22 mouse cellular contexts compared by ENCODE assay signal in the genomic region with DNA sequence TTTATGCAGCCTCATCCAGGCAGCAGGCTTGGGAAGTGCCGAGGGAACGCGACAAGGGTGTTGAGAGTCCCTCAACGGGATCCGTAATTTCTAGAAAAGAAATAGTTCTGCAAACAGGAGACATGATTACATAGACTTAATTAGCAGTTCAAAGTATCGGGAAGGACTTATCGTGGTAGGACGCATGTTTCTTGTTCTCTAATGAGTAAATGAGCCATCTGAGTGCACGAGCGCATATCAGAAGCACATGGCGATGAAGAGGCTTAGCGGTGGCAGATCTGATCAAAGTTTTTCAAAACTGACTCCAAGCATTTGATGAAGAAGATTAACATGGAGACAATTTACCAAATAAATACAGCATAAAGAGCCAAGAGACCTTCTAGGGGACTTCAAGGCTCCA.
DNase-seq lines count a peak whose midpoint lies in the region; ATAC-seq and TF ChIP-seq lines count a peak whose summit lies in the region.
"Had no signal": no experiment of that assay in that cellular context is flagged by ENCODE, and none has a peak within 500 bp of the region (broad histone marks: within the 10 kb centered on the region; RNA-seq: fewer than 3 reads in every experiment).

No protein-coding gene starts in this region.

- H3K9ac ChIP-seq in forebrain, embryonic 11.5 days (ENCODE audit: low read length), result no peak overlapping the region
- H3K9ac ChIP-seq in embryonic facial prominence, embryonic 14.5 days (ENCODE audit: low read depth, low read length), result no peak overlapping the region
- H3K9ac ChIP-seq in forebrain, embryonic 14.5 days (ENCODE audit: low read length), result no peak overlapping the region
- H3K9ac ChIP-seq: heart, embryonic 12.5 days; hindbrain, embryonic 14.5 days; intestine, embryonic 15.5 days had no signal

- ATAC-seq in forebrain, embryonic 11.5 days (replicated peaks; ENCODE audit: low FRiP score), result peak; percentile 32; the same call in 1 of the 2 replicates
- no peak for ATAC-seq in embryonic facial prominence, embryonic 14.5 days (ENCODE audit: low read depth)
- ATAC-seq in forebrain, embryonic 14.5 days, result peak; percentile 38; the same call in 1 of the 2 replicates
- no peak for ATAC-seq in frontal cortex, adult (ENCODE audit: low TSS enrichment)
- ATAC-seq: activated CD4-positive, CD25-positive, alpha-beta regulatory T cell, adult 4 months; intestine, embryonic 15.5 days; Patski had no signal

- H3K4me2 ChIP-seq in forebrain, embryonic 11.5 days (ENCODE audit: low read depth, low read length, severe bottlenecking), result no peak overlapping the region
- peak overlapping the region; percentile 27 for H3K4me2 ChIP-seq in embryonic facial prominence, embryonic 14.5 days (ENCODE audit: low read depth, low read length)
- peak overlapping the region; percentile 16; the same call in 1 of the 2 replicates for H3K4me2 ChIP-seq in forebrain, embryonic 14.5 days (ENCODE audit: low read length)
- H3K4me2 ChIP-seq: heart, embryonic 12.5 days; hindbrain, embryonic 14.5 days; intestine, embryonic 15.5 days had no signal

- no peak overlapping the region for H3K4me3 ChIP-seq in forebrain, embryonic 11.5 days (ENCODE audit: low read depth, low read length)
- no peak overlapping the region for H3K4me3 ChIP-seq in forebrain, embryonic 10.5 days
- no peak overlapping the region for H3K4me3 ChIP-seq in embryonic facial prominence, embryonic 14.5 days (ENCODE audit: low read depth, low read length)
- H3K4me3 ChIP-seq in forebrain, embryonic 14.5 days (ENCODE audit: low read depth, low read length), result no peak overlapping the region
- H3K4me3 ChIP-seq: gastrocnemius, adult 2 months; heart, embryonic 12.5 days; hindbrain, embryonic 10.5 days; intestine, embryonic 15.5 days had no signal

- H3K9me3 ChIP-seq in forebrain, embryonic 11.5 days (ENCODE audit: control insufficient read depth, low read length), result no peaks in the 10 kb centered on the region
- H3K9me3 ChIP-seq in forebrain, embryonic 10.5 days, result no peaks in the 10 kb centered on the region
- H3K9me3 ChIP-seq in embryonic facial prominence, embryonic 14.5 days (ENCODE audit: control insufficient read depth, low read length), result no peaks in the 10 kb centered on the region
- H3K9me3 ChIP-seq in forebrain, embryonic 14.5 days (replicated peaks; ENCODE audit: control insufficient read depth, low read length), result no peaks in the 10 kb centered on the region
- H3K9me3 ChIP-seq: heart, embryonic 12.5 days; hindbrain, embryonic 10.5 days; intestine, embryonic 15.5 days had no signal

- no peaks in the 10 kb centered on the region for H3K27me3 ChIP-seq in forebrain, embryonic 11.5 days (ENCODE audit: control insufficient read depth, insufficient read depth, low read length)
- H3K27me3 ChIP-seq in forebrain, embryonic 10.5 days (ENCODE audit: poor library complexity, severe bottlenecking), result no peaks in the 10 kb centered on the region
- no peaks in the 10 kb centered on the region for H3K27me3 ChIP-seq in embryonic facial prominence, embryonic 14.5 days (replicated peaks; ENCODE audit: control insufficient read depth, insufficient read depth, low read length)
- no peaks in the 10 kb centered on the region for H3K27me3 ChIP-seq in forebrain, embryonic 14.5 days (replicated peaks; ENCODE audit: control insufficient read depth, insufficient read depth, low read length)
- H3K27me3 ChIP-seq: heart, embryonic 12.5 days; intestine, embryonic 15.5 days; Patski had no signal

- H3K4me1 ChIP-seq in forebrain, embryonic 11.5 days (replicated peaks; ENCODE audit: control insufficient read depth, insufficient read depth, low read length), result peaks cover 2% of the 10 kb centered on the region; the same call in 1 of the 2 replicates
- H3K4me1 ChIP-seq in forebrain, embryonic 10.5 days, result peaks cover 19% of the 10 kb centered on the region
- H3K4me1 ChIP-seq in embryonic facial prominence, embryonic 14.5 days (ENCODE audit: control insufficient read depth, insufficient read depth, low read length), result no peaks in the 10 kb centered on the region
- peaks cover 12% of the 10 kb centered on the region; the same call in 1 of the 2 replicates for H3K4me1 ChIP-seq in forebrain, embryonic 14.5 days (ENCODE audit: control insufficient read depth, insufficient read depth, low read length)
- H3K4me1 ChIP-seq: heart, embryonic 12.5 days; hindbrain, embryonic 10.5 days; intestine, embryonic 15.5 days had no signal

- 0 out of 2 replicates have a peak overlapping the region, but pooled peaks have one; percentile 37 for H3K27ac ChIP-seq in forebrain, embryonic 11.5 days (ENCODE audit: low read depth, low read length)
- no peak overlapping the region for H3K27ac ChIP-seq in forebrain, embryonic 10.5 days
- H3K27ac ChIP-seq in embryonic facial prominence, embryonic 14.5 days (replicated peaks; ENCODE audit: low read depth, low read length), result no peak overlapping the region; the same call in 1 of the 2 replicates
- no peak overlapping the region for H3K27ac ChIP-seq in forebrain, embryonic 14.5 days (ENCODE audit: low read depth, low read length)
- H3K27ac ChIP-seq: gastrocnemius, adult 2 months; hindbrain, embryonic 10.5 days; hindbrain, embryonic 14.5 days; intestine, embryonic 15.5 days had no signal

- TF ChIP-seq POLR2A in brain, embryonic 14.5 days (IDR thresholded peaks at IDR 0.05; ENCODE audit: borderline replicate concordance, extremely low read depth, insufficient read depth, insufficient read length, poor library complexity, severe bottlenecking), result no peak

- H3K36me3 ChIP-seq in forebrain, embryonic 11.5 days (ENCODE audit: control insufficient read depth, insufficient read depth, low read length), result no peaks in the 10 kb centered on the region
- H3K36me3 ChIP-seq in forebrain, embryonic 10.5 days (replicated peaks), result no peaks in the 10 kb centered on the region
- no peaks in the 10 kb centered on the region for H3K36me3 ChIP-seq in embryonic facial prominence, embryonic 14.5 days (ENCODE audit: control insufficient read depth, insufficient read depth, low read length)
- no peaks in the 10 kb centered on the region for H3K36me3 ChIP-seq in forebrain, embryonic 14.5 days (ENCODE audit: control insufficient read depth, insufficient read depth, low read length)
- H3K36me3 ChIP-seq: heart, embryonic 12.5 days; hindbrain, embryonic 10.5 days; intestine, embryonic 15.5 days had no signal

- 69% methylated on average over 12 of the region's 12 CpGs for WGBS in forebrain, embryonic 11.5 days
- 80% methylated on average over 12 of the region's 12 CpGs for WGBS in forebrain, embryonic 10.5 days
- WGBS in embryonic facial prominence, embryonic 14.5 days, result 62% methylated on average over 12 of the region's 12 CpGs
- 25% methylated on average over 12 of the region's 12 CpGs for WGBS in forebrain, embryonic 14.5 days

- TF ChIP-seq CTCF in brain, embryonic 14.5 days (IDR thresholded peaks at IDR 0.05; ENCODE audit: borderline replicate concordance, extremely low read depth, insufficient read depth, insufficient read length), result no peak

- no peak for DNase-seq in forebrain, embryonic 11.5 days (ENCODE audit: low spot score)
- no peak for DNase-seq in forebrain, embryonic 10.5 days (ENCODE audit: extremely low spot score, low spot score)
- DNase-seq in brain, embryonic 14.5 days (ENCODE audit: low read depth), result peak; percentile 66
- DNase-seq in embryonic facial prominence, embryonic 14.5 days (ENCODE audit: low spot score), result no peak
- peak; percentile 50 for DNase-seq in forebrain, embryonic 14.5 days (ENCODE audit: low spot score)
- DNase-seq in MN1 (ENCODE audit: low spot score), result no peak
- no peak for DNase-seq in heart, adult 8-10 months (ENCODE audit: low spot score)
- DNase-seq: adrenal gland, postnatal 14 days; cerebellum, adult 18-20 months; cerebellum, postnatal 10 days; embryo, embryonic 11 days; gastrocnemius, adult 2 months; gastrocnemius, postnatal 36 days; heart, adult 18-20 months; kidney, adult 18-20 months had no signal

Comparison
In these comparisons a context has a peak if more than half of its experiments do, and no peak if none do; other contexts are left out.
1. DNase-seq: peak in brain, embryonic 14.5 days (single experiment) and forebrain, embryonic 14.5 days (single experiment); none in forebrain, embryonic 11.5 days (single experiment), forebrain, embryonic 10.5 days (single experiment), embryonic facial prominence, embryonic 14.5 days (single experiment), MN1 (single experiment) and heart, adult 8-10 months (single experiment).
2. ATAC-seq: peak in forebrain, embryonic 11.5 days (single experiment) and forebrain, embryonic 14.5 days (single experiment); none in embryonic facial prominence, embryonic 14.5 days (single experiment) and frontal cortex, adult (single experiment).